Mouse (Mus musculus) left cerebral cortex, postnatal 4 days (tissue): ENCODE measurements around the gene Zfp59. TPM values are rescaled to one million over a fixed set of nuclear protein-coding genes. Genes with fewer than 3 reads are reported as not detected.
A peak's percentile ranks its signal among the peaks of the same experiment; 100 is the strongest.
"Not testable (repeated sequence)": the region's sequence is repeated elsewhere in the genome, so short reads cannot be mapped to it uniquely, and the experiment has no call there.

Source experiments
- DNase-seq: peaks from one replicate; pipeline ENCODE4 v3.0.0-alpha.2; 2022
- intact Hi-C: fragments of 180-260 bp; cut with DNase I; formaldehyde crosslinking; loops from one replicate; pipeline ENCODE4 v1.15.1; 2025
- total RNA-seq, 2 experiments: library from RNA; stranded (reverse); gene quantifications; 2 replicates each; pipeline ENCODE4 v1.2.3; 2021

The Zfp59 gene
- total RNA-seq, 2 experiments from 2014 or later, result 5.8 to 6.2 TPM

GRCm38 (mm10) chr7:27860396-27861235 is 22.2 kb downstream of the Zfp59 start:
- peak; percentile 43 for DNase-seq
- intact Hi-C loops, result loop anchor here (10.0 kb wide), 1 partner anchor 64 kb away; the partner anchor contains the start of gene Zfp974

GRCm38 (mm10) chr7:27862578-27862977 is 24.2 kb downstream of the Zfp59 start:
- intact Hi-C loops, result loop anchor here (10.0 kb wide), 1 partner anchor 62 kb away; the partner anchor contains the start of gene Zfp974
- not testable (repeated sequence) for DNase-seq

GRCm38 (mm10) chr7:27881721-27882120 is 43.3 kb downstream of the Zfp59 start:
- intact Hi-C loops, result no loop called here
- DNase-seq, result no peak

GRCm38 (mm10) chr7:27900601-27901000 is 62.2 kb downstream of the Zfp59 start:
- intact Hi-C loops, result no loop called here
- DNase-seq, result no peak

- DNase-seq, result no peak
- intact Hi-C loops, result no loop called here
Measured at GRCm38 (mm10) chr7:27905061-27905848, 66.8 kb downstream of the Zfp59 start.

Other genes with a start within 250 kb of the Zfp59 start
- 10 to 100 TPM; 68.1 to 72.0 TPM for gene Akt2, start 247.1 kb upstream of the Zfp59 start, total RNA-seq
- 10 to 100 TPM; 80.0 to 91.0 TPM for gene Ttc9b, start 184.7 kb upstream of the Zfp59 start, total RNA-seq
- 100 to 1,000 TPM; 162 to 170 TPM for gene Map3k10, start 164.0 kb upstream of the Zfp59 start, total RNA-seq
- 10 to 100 TPM; 10.1 to 11.4 TPM for gene Zfp607b, start 149.3 kb upstream of the Zfp59 start, total RNA-seq
- 10 to 100 TPM; 55.0 to 65.2 TPM for gene Zfp60, start 107.2 kb upstream of the Zfp59 start, total RNA-seq
- gene Zfp626, start 31.4 kb upstream of the Zfp59 start, total RNA-seq, result 1 to 10 TPM; 8.2 to 9.2 TPM
- 1 to 10 TPM; 3.6 to 4.0 TPM for gene Zfp607a, start 18.9 kb downstream of the Zfp59 start, total RNA-seq
- gene Zfp974, start 90.9 kb downstream of the Zfp59 start, total RNA-seq, result 10 to 100 TPM; 19.6 to 20.8 TPM
- 10 to 100 TPM; 27.8 to 28.5 TPM for gene Zfp780b, start 140.6 kb downstream of the Zfp59 start, total RNA-seq
- 1 to 10 TPM; 8.7 to 8.9 TPM for gene Zfp850, start 175.5 kb downstream of the Zfp59 start, total RNA-seq
- 100 to 1,000 TPM; 139 to 142 TPM for gene Psmc4, start 211.5 kb downstream of the Zfp59 start, total RNA-seq
- gene Fcgbp, start 232.6 kb downstream of the Zfp59 start, total RNA-seq, result under 1 TPM in 1 of 2 experiments, not detected in 1; 0.10 TPM